7 mouse cellular contexts compared by ENCODE assay signal in genomic region chr12:80436336-80436976, GRCm38 (mm10). TPM values are rescaled to one million over a fixed set of nuclear protein-coding genes. Genes with fewer than 3 reads are reported as not detected.
DNase-seq lines count a peak whose midpoint lies in the region; ATAC-seq lines count a peak whose summit lies in the region.

Gene Dcaf5, minus strand, starts transcription at chr12:80436601.

- WGBS in embryonic facial prominence, embryonic 11.5 days: under 1% methylated on average over 75 of the region's 79 CpGs
- under 1% methylated on average over 64 of the region's 79 CpGs for WGBS in midbrain, embryonic 11.5 days

- H3K27ac ChIP-seq in embryonic facial prominence, embryonic 11.5 days (replicated peaks; ENCODE audit: low read depth, low read length): peak within 1 kb of the TSS; percentile 95
- peak within 1 kb of the TSS; percentile 96 for H3K27ac ChIP-seq in midbrain, embryonic 11.5 days (ENCODE audit: low read depth, low read length)

- H3K9ac ChIP-seq in embryonic facial prominence, embryonic 11.5 days (replicated peaks; ENCODE audit: low read length): peak within 1 kb of the TSS; percentile 92
- peak within 1 kb of the TSS; percentile 94 for H3K9ac ChIP-seq in midbrain, embryonic 11.5 days (ENCODE audit: low read length)

- H3K9me3 ChIP-seq in embryonic facial prominence, embryonic 11.5 days (replicated peaks; ENCODE audit: control insufficient read depth, low read length): no peaks in the 10 kb centered on the region
- no peaks in the 10 kb centered on the region for H3K9me3 ChIP-seq in midbrain, embryonic 11.5 days (ENCODE audit: control insufficient read depth, low read length)

- no peaks in the 10 kb centered on the region for H3K27me3 ChIP-seq in embryonic facial prominence, embryonic 11.5 days (ENCODE audit: control insufficient read depth, insufficient read depth, low read length)
- H3K27me3 ChIP-seq in midbrain, embryonic 11.5 days (ENCODE audit: control insufficient read depth, insufficient read depth, low read length): no peaks in the 10 kb centered on the region

- no peaks in the 10 kb centered on the region for H3K36me3 ChIP-seq in embryonic facial prominence, embryonic 11.5 days (replicated peaks; ENCODE audit: control insufficient read depth, insufficient read depth, low read depth, low read length)
- no peaks in the 10 kb centered on the region for H3K36me3 ChIP-seq in midbrain, embryonic 11.5 days (ENCODE audit: control insufficient read depth, insufficient read depth, low read length)

- H3K4me1 ChIP-seq in embryonic facial prominence, embryonic 11.5 days (ENCODE audit: control insufficient read depth, insufficient read depth, low read length): no peaks in the 10 kb centered on the region
- peaks cover 9% of the 10 kb centered on the region; the same call in 1 of the 2 replicates for H3K4me1 ChIP-seq in midbrain, embryonic 11.5 days (ENCODE audit: control insufficient read depth, insufficient read depth, low read length)

- intact Hi-C loops in left cerebral cortex, postnatal 4 days (cut with DNase I): no loop called here

- peak within 1 kb of the TSS; percentile 65 for H3K4me2 ChIP-seq in embryonic facial prominence, embryonic 11.5 days (ENCODE audit: low read depth, low read length)
- peak within 1 kb of the TSS; percentile 68 for H3K4me2 ChIP-seq in midbrain, embryonic 11.5 days

- DNase-seq in adrenal gland, postnatal 14 days: peak; percentile 90
- peak; percentile 81 for DNase-seq in embryonic facial prominence, embryonic 11.5 days (ENCODE audit: low spot score)
- DNase-seq in kidney, adult 11 months: peak; percentile 74
- peak; percentile 83 for DNase-seq in left cerebral cortex, postnatal 4 days
- peak; percentile 97 for DNase-seq in midbrain, embryonic 11.5 days (ENCODE audit: low spot score, missing footprints)
- peak; percentile 84 for DNase-seq in skeletal muscle tissue, adult 2 months (ENCODE audit: low read depth, low spot score)

- peak within 1 kb of the TSS; percentile 67 for H3K4me3 ChIP-seq in embryonic facial prominence, embryonic 11.5 days (ENCODE audit: low read depth, low read length)
- H3K4me3 ChIP-seq in midbrain, embryonic 11.5 days (ENCODE audit: low read depth, low read length): peak within 1 kb of the TSS; percentile 88

- ATAC-seq in embryonic facial prominence, embryonic 11.5 days (replicated peaks; ENCODE audit: insufficient number of reproducible peaks, low FRiP score, low TSS enrichment, low read depth): peak; percentile 64
- ATAC-seq in granulocyte monocyte progenitor cell, adult 5-6 weeks (replicated peaks; ENCODE audit: poor library complexity, severe bottlenecking): peak; percentile 79
- peak; percentile 85 for ATAC-seq in midbrain, embryonic 11.5 days (ENCODE audit: low FRiP score)

RNA-seq across cellular contexts. Expression of gene Dcaf5, which starts in this region (rescaled TPM):
- total RNA-seq in adrenal gland, postnatal 14 days (2021): 27.2 and 32.9 TPM in 2 replicates
- 10.1 and 11.5 TPM in 2 replicates for polyA plus RNA-seq in embryonic facial prominence, embryonic 11.5 days (2014; fragmentation: Nextera tagmentation; extraction: Ambion mirVana)
- total RNA-seq in granulocyte monocyte progenitor cell, adult 5-6 weeks (2014; fragmentation: Nextera tagmentation): 11.9 and 12.9 TPM in 2 replicates
- 14.2 and 14.4 TPM in 2 replicates for total RNA-seq in granulocyte monocyte progenitor cell, adult 5-6 weeks (2017)
- 10 to 100 TPM; 58.4 to 64.0 TPM for total RNA-seq in left cerebral cortex, postnatal 4 days (2021)
- polyA plus RNA-seq in midbrain, embryonic 11.5 days (2014; fragmentation: Nextera tagmentation; extraction: Ambion mirVana): 12.9 and 13.5 TPM in 2 replicates

Comparison
In these comparisons a context has a peak if more than half of its experiments do, and no peak if none do; other contexts are left out.
1. Peak in every context shown above with its lines: DNase-seq, ATAC-seq, H3K4me3 ChIP-seq and H3K27ac ChIP-seq.